Mouse (Mus musculus) retina, embryonic 14.5 days (tissue): ENCODE measurements around the gene Polg2.
"Not testable (repeated sequence)": the region's sequence is repeated elsewhere in the genome, so short reads cannot be mapped to it uniquely, and the experiment has no call there.

ENCODE experiments used
- DNase-seq: peaks from one replicate; pipeline ENCODE4 v3.0.0-alpha.2; 2015; ENCODE audit warnings: low spot score

Polg2 gene

GRCm38 (mm10) chr11:106762139-106762799 is 17.1 kb downstream of the Polg2 start:
- no peak for DNase-seq

- no peak for DNase-seq
Measured at GRCm38 (mm10) chr11:106760511-106760910, 18.8 kb downstream of the Polg2 start.

GRCm38 (mm10) chr11:106759028-106759427 is 20.3 kb downstream of the Polg2 start:
- no peak for DNase-seq

GRCm38 (mm10) chr11:106755583-106755982 is 23.8 kb downstream of the Polg2 start:
- no peak for DNase-seq

- DNase-seq, result no peak
Measured at GRCm38 (mm10) chr11:106753314-106753713, 26.0 kb downstream of the Polg2 start.

DNA sequence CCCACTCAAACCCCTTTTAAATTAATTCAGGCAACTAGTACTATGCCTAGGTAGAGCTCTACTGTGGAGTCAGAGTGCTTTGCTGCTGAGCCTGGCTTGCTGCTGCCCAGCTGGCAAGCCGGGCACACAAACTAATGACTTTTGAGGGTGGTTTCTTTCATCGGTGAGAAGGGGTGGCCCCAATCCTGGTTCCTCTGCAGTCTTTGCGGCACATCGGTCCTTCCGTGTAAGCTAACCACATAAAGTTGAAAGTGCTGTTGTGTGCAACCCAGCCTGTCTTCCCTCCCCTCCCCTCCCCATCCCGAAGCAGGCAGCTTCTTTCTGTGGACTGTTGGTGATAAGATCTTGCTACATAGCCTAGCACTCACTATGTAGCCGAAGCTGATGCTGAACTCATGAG is 27.2 kb downstream of the Polg2 start:
- DNase-seq, result no peak

DNA sequence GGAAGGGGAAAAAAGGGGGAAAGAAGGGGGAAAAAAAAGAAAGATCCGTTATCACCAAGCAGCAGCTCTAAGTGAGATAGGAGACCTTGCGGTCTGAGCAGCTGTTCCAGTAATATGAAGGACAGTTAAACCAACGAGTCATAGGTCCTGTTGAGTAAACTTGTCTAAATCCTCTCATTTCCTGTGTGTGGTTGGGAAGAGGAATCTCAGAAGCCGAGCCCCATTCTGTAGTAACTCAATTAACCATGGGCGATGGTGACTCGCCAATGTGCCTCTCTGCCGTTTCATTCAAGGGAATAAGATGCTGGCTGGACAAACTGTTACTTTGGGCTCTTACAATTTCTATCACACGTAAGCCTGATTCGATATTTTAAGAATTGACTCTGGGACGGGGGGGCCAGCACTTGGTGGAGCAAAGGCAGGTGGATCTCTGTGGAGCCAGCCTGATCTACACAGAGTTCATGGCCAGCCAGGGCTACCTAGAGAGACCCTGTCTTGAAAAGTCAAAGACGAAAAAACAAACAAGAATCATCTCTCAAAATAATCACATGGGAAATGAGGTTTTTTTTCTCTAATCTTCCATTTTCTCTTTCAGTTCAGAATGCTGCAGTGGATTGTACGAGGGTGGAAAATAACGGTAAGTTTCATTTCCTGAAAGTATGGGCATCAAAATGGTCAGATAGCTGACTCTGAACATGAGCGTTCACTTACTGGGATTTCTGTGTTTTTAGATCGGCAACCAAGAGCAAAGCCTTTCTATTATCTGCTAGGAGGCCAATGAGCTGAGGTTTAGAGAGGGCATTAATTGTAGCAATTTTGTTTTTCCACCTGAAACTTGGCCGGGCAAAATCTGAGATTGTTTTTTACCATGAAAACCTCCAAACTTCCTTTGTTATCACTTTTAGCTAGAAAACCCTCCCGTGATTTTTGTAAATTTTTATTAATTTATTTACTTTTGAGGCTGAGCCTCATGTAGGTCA is 28.0 kb downstream of the Polg2 start, which contains the start of gene Milr1:
TSS of gene Milr1 (plus strand) at position 188 of the 980 bp plus-strand sequence.
- DNase-seq, result no peak

DNA sequence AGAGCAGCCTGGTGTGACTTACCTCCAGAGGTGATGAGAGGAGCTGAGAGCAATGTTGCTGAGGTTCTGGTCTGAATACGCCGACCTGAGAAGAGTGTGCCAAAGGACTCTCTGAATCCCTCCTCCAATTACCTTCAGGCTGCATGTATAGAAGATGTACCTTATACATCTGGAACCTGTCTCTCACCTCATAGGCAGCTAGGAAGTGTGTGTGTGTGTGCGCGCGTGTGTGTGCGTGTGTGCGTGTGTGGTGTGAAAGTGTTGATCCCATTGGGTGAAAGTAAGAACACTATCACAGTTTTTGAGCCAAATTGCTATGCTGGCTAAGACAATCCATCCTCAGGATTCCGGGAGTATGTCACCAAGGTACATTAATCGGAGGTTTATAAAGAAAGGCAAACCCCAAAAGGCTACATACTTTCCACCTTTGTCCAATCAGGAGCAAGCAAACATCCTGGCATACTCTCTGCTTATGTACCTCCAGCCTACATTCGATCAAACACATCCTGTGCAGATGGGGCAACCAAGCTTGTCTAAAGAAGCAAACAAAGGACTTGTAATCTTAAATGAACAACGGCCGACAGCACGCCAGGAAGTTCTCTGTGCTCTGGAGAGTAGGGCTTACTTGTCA is 29.1 kb downstream of the Polg2 start, which contains the start of gene Pecam1:
TSS of gene Pecam1 (minus strand) at position 508 of the 631 bp plus-strand sequence.
- no peak for DNase-seq

DNA sequence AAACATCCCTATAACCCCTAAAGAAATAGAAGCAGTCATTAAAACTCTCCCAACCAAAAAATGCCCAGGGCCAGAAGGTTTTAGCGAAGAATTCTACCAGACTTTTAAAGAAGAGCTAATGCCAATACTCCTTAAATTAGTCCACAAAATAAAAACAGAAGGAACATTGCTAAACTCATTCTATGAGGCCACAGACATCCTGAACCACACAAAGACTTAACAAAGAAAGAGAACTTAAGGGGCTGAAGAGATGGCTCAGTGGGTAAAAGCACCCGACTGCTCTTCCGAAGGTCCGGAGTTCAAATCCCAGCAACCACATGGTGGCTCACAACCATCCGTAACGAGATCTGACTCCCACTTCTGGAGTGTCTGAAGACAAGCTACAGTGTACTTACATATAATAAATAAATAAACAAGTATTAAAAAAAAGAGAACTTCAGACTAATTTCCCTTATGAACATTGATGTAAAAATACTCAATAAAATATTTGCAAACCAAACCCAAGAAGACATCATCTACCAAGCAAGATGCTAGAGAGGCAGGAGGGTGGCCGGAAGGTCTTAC is 29.7 kb downstream of the Polg2 start:
- not testable (repeated sequence) for DNase-seq

- no peak for DNase-seq
Measured at GRCm38 (mm10) chr11:106744949-106745348, 34.4 kb downstream of the Polg2 start.

DNA sequence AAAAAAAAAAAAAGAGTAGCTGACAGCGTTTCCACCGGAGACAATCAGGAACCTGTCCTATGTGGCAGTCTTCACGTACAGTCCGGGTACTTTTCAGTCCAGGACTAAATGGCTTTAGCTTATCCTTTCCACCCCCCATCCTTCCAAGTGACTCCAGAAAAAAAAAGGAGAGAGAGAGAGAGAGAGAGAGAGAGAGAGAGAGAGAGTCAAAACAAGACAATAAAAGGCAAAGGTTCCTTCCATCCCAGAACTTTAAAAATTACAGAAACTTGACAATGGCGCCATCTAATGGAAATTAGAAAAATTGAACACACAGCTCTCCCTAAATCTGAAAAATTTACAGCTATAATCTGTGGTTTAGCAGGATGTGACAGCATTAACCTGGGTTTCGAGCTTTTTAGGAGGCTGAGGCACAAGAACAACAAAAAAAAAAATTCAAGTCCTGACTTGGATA is 36.9 kb downstream of the Polg2 start:
- peak; percentile 81 for DNase-seq

- DNase-seq, result no peak
Measured at GRCm38 (mm10) chr11:106741826-106742225, 37.5 kb downstream of the Polg2 start.

DNA sequence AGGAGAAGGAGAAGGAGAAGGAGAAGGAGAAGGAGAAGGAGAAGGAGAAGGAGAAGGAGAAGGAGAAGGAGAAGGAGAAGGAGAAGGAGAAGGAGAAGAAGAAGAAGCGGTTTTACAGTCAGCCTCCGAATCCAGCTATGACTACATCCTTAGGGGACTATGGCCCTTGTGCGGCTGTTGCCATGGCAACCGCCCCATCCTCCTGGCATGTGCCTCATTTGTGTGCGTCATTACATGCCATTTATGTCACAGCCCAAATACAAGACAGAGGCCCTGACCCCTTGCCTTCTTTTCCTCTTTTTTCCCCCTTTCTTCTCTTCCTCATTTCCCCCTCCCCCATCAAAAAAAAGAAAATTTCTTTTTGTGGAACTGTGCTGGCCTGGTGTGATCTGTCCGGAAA is 38.1 kb downstream of the Polg2 start:
- DNase-seq, result peak; percentile 58

DNA sequence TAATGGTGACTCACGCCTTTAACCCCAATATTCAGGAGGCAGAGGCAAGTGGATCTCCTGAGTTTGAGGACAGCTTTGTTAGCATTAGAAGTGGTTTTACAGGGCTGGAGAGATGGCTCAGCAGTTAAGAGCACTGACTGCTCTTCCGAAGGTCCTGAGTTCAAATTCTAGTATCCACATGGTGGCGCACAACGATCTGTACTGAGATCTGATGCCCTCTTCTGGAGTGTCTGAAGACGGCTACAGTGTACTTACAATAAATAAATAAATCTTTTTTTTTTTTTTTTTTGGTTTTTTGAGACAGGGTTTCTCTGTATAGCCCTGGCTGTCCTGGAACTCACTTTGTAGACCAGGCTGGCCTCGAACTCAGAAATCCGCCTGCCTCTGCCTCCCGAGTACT is 38.6 kb downstream of the Polg2 start:
- not testable (repeated sequence) for DNase-seq

GRCm38 (mm10) chr11:106739116-106739515 is 40.2 kb downstream of the Polg2 start:
- DNase-seq, result no peak

GRCm38 (mm10) chr11:106737178-106737621 is 42.1 kb downstream of the Polg2 start:
- peak; percentile 53 for DNase-seq

GRCm38 (mm10) chr11:106736614-106737013 is 42.7 kb downstream of the Polg2 start:
- no peak for DNase-seq

DNA sequence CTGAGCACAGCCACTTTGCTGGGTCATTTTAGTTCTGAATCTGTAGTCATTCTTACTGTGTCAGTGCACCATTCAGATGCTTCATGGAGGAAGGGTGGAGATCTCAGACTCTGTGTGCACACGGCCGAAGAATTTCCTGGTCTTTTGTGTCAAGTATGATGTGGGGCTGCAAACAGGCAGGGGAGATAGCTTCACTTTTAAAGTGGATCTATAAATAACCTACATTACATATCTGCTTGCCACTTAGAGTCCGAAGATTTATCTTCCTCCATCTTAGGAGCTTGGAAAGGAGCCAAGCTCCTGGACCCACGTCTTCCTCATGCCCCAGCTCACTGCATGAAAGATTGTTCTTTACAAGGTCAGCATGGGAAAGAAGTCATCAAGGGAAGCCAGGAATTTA is 48.6 kb downstream of the Polg2 start:
- no peak for DNase-seq

DNA sequence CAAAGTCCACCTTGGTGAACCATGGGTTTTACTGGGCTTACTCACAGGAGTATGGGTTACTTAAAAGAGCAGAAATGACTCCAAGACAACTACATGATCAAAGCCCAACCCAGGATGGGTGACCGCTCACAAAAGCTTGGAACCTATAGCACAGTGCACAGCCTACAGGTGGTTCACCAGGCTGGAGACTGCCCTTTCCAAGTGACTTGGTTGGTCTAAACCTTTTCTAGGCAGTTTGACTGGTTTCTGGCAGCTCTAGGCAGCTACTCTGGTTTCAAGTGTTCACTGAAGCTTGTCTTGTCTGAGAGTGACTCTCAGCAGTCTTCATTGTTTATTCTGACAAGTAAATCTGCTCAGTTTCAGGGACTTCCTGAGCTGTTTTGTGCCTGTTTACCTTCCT is 49.7 kb downstream of the Polg2 start:
- DNase-seq, result no peak

DNA sequence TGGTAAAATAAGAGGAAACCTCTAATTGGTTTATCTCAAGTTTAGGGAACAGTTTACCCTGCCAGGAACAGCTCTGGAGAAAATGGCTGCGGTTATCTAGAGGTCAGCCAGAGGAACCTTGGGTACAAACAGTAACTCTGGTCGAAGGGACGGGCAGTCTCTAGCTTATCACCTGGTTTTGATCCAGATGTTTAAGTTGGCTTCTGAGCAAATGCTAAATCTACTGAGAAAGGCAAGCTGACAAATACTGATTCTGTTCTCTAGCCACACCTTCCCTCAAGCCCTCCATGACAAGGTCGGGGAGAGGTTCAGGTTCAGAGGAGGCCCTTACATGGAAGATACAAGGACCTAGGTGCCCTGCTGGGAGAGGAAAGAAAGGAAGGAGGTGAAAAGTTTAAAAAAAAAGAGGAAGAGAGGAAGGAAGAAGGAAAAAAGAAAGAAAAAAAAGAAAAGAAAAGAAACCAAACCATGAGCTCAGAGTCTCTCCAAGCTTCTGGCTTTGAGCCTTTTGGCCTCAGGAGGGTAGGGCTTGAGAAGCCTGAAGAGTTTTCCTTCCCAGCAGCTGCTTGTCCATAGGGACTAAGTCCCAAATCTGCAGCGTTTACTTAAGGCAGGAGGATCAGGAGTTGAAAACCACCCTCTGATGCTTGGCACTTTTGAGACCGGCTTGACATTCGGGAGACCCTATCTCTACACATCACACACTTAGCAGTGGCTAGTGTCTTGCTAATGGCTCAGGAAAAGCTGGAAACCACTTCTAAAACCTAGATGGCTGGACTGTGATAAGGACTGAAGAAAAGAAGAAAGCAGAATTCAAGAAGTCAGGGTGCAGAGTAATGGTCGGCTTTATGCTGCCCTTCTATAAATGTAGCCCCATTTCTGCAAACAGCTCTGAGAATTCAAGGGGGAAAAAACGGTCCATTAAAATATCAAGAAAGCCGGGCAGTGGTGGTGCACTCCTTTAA is 50.7 kb downstream of the Polg2 start:
- DNase-seq, result no peak

GRCm38 (mm10) chr11:106727967-106728366 is 51.4 kb downstream of the Polg2 start:
- peak; percentile 15 for DNase-seq
